Mouse (Mus musculus) liver, postnatal 0 days (tissue): ENCODE data around the gene Mthfd1l.

ENCODE experiments used
- CTCF ChIP-seq: sonication (generic); IDR thresholded peaks from 2 replicates; pipeline ENCODE4 v1.5.1; 2016; ENCODE audit warnings: antibody characterized with exemption, low read depth
- EP300 ChIP-seq: IDR thresholded peaks from 2 replicates; pipeline ENCODE4 v1.6.1; 2016; ENCODE audit warnings: antibody characterized with exemption, low read depth, mild to moderate bottlenecking

- no peak for TF ChIP-seq CTCF
- TF ChIP-seq EP300, result no peak
These were observed 32.3 kb upstream of the Mthfd1l start for GRCm38 (mm10) chr10:3940596-3940975.
